Mouse (Mus musculus): Measurements from ENCODE around the gene Ccdc60. TPM values are rescaled to one million over a fixed set of nuclear protein-coding genes. Genes with fewer than 3 reads are reported as not detected.

The Ccdc60 gene
- polyA plus RNA-seq, 1 experiment from 2014 or later: 0.39 TPM

DNA sequence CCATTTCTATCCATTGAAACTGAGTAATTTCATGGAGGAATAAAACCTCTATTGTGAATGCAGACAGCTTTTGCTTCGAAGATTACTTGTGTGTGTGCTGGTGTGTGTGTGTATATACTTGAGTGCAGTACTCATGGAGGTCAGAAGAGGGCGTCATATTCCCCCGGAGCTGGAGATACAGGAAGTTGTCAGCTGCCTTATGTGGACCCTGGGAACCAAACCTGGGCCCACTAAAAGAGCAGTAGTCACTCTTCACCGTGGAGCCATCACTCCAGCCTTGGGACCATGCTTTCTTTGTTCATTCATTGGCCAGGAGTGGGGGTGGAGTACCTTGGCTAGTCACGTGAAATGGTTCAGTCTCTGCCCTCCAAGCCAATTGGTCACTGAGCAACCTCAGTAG lies 1.8 kb upstream of the Ccdc60 start:
- Histone ChIP-seq H3K4me1 (replicated peaks; ENCODE audit: insufficient read depth, low read length) (0 out of 2 replicates have a peak, but pooled peaks cover 3% of the 10 kb centered on the region), H3K9me3 (replicated peaks; ENCODE audit: low read length) (no peaks in the 10 kb centered on the region)

DNA sequence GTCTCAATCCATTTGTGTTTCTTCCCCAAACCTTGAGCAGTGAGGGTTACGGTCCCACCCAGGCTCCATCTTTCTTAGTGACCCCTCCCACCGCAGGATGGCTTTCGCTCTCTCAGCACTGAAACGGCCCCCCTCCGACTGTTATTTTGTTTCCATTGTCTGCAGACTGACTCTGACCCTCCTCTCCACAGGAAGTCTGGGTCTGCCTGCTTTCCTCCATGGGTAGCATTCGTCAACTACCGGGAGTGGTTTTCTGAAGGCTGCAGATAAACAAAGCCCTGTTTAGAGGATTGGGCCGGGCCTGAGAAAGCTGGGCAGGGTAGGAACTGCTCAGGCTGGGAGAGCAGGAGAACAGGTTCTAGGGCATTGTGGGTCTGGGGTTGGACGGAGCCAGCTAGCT lies 1.1 kb upstream of the Ccdc60 start:
- DNase-seq (ENCODE audit: low spot score) (peak; percentile 31), ATAC-seq (replicated peaks; ENCODE audit: low FRiP score, low read depth) (no peak)
- Histone ChIP-seq H3K4me1 (replicated peaks; ENCODE audit: insufficient read depth, low read length) (0 out of 2 replicates have a peak, but pooled peaks cover 3% of the 10 kb centered on the region), H3K27me3 (ENCODE audit: insufficient read depth, low read length) (no peaks in the 10 kb centered on the region), H3K27ac (no peak overlapping the region), H3K9ac (ENCODE audit: low read depth, low read length) (no peak overlapping the region), H3K9me3 (replicated peaks; ENCODE audit: low read length) (no peaks in the 10 kb centered on the region), H3K36me3 (ENCODE audit: insufficient read depth, low read length) (no peaks in the 10 kb centered on the region), H3K4me3 (replicated peaks; ENCODE audit: low read depth, low read length) (no peak overlapping the region), H3K4me2 (ENCODE audit: low read length) (peak overlapping the region; percentile 12)
- 10% methylated on average over 9 of the region's 9 CpGs for WGBS
- TF ChIP-seq CTCF (IDR thresholded peaks at IDR 0.05; ENCODE audit: low read depth): no peak

More for the DNA sequence above, 1.8 kb upstream of the Ccdc60 start:
- ATAC-seq (replicated peaks; ENCODE audit: low FRiP score, low read depth): no peak
- Histone ChIP-seq H3K9ac (ENCODE audit: low read depth, low read length) (no peak overlapping the region), H3K36me3 (ENCODE audit: insufficient read depth, low read length) (no peaks in the 10 kb centered on the region), H3K27ac (no peak overlapping the region), H3K4me2 (ENCODE audit: low read length) (no peak overlapping the region), H3K4me3 (replicated peaks; ENCODE audit: low read depth, low read length) (no peak overlapping the region), H3K27me3 (ENCODE audit: insufficient read depth, low read length) (no peaks in the 10 kb centered on the region)
- no peak for DNase-seq (ENCODE audit: low spot score)
- no peak for TF ChIP-seq CTCF (IDR thresholded peaks at IDR 0.05; ENCODE audit: low read depth)
- 83% methylated on average over 5 of the region's 5 CpGs for WGBS

DNA sequence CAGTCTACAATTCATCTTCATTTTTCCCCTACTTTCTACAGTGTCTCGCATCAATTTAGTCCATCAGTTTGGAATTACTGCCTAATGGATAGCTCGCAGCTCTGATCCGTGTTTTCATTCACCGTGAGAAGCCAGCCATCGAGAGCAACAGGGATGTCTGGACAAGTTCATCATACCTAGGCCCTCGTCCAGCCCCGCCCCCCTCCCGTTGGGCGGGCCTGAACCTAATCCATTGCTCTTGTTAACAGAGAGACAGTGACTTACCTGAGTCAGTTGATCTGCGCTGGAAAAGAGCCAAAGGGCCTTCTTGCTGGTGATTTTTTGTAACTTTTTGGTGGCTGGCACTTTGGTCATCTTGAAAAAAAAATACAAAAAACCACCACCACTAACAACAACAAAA lies 602 bp downstream of the Ccdc60 start:
- Histone ChIP-seq H3K27me3 (ENCODE audit: insufficient read depth, low read length) (no peaks in the 10 kb centered on the region), H3K36me3 (ENCODE audit: insufficient read depth, low read length) (no peaks in the 10 kb centered on the region), H3K4me2 (ENCODE audit: low read length) (no peak overlapping the region), H3K9ac (ENCODE audit: low read depth, low read length) (no peak overlapping the region), H3K4me3 (replicated peaks; ENCODE audit: low read depth, low read length) (no peak overlapping the region), H3K27ac (no peak overlapping the region), H3K9me3 (replicated peaks; ENCODE audit: low read length) (no peaks in the 10 kb centered on the region), H3K4me1 (replicated peaks; ENCODE audit: insufficient read depth, low read length) (0 out of 2 replicates have a peak, but pooled peaks cover 3% of the 10 kb centered on the region)
- WGBS: 54% methylated on average over 10 of the region's 10 CpGs
- DNase-seq (ENCODE audit: low spot score) (no peak), ATAC-seq (replicated peaks; ENCODE audit: low FRiP score, low read depth) (no peak)
- no peak for TF ChIP-seq CTCF (IDR thresholded peaks at IDR 0.05; ENCODE audit: low read depth)

DNA sequence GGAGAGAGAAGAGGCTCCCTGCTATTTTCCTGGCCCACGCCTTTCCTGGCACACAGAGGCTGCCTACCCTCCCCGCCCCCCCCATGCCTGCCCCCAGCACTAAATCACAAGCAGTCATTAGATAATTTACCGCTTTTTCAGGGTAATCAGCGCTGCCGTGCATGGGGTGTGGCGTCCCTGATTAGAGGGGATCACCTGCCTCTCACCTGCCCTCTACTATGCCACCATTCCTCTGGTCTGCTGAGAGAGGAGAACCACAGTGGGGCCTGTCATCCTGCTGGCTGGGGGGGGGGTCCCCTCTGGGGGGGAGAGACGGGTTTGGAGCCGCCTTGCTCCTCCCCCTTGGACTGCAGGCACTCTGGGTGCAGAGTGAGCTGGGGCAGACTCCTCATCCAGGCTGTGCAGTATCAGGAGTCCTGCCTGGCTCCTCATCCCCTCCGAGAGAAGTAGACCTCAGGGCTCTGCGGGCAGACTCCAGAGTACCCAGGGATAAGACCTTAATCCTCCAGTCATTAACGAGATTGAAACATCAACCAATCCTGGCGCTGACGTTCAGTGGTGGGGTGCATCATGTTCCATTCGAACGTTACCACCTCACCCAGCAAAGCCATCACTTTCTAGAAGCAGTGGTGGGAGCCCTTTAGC lies 3.1 kb downstream of the Ccdc60 start:
- no peak for DNase-seq (ENCODE audit: low spot score)
- H3K4me2 ChIP-seq (ENCODE audit: low read length): no peak overlapping the region
- H3K27me3 ChIP-seq (ENCODE audit: insufficient read depth, low read length): no peaks in the 10 kb centered on the region
- WGBS: 30% methylated on average over 14 of the region's 15 CpGs
- H3K4me1 ChIP-seq (replicated peaks; ENCODE audit: insufficient read depth, low read length): 0 out of 2 replicates have a peak, but pooled peaks cover 3% of the 10 kb centered on the region
- no peak overlapping the region for H3K27ac ChIP-seq
- H3K4me3 ChIP-seq (replicated peaks; ENCODE audit: low read depth, low read length): no peak overlapping the region
- ATAC-seq (replicated peaks; ENCODE audit: low FRiP score, low read depth): no peak
- H3K36me3 ChIP-seq (ENCODE audit: insufficient read depth, low read length): no peaks in the 10 kb centered on the region
- TF ChIP-seq CTCF (IDR thresholded peaks at IDR 0.05; ENCODE audit: low read depth): no peak
- H3K9me3 ChIP-seq (replicated peaks; ENCODE audit: low read length): no peaks in the 10 kb centered on the region
- H3K9ac ChIP-seq (ENCODE audit: low read depth, low read length): no peak overlapping the region

DNA sequence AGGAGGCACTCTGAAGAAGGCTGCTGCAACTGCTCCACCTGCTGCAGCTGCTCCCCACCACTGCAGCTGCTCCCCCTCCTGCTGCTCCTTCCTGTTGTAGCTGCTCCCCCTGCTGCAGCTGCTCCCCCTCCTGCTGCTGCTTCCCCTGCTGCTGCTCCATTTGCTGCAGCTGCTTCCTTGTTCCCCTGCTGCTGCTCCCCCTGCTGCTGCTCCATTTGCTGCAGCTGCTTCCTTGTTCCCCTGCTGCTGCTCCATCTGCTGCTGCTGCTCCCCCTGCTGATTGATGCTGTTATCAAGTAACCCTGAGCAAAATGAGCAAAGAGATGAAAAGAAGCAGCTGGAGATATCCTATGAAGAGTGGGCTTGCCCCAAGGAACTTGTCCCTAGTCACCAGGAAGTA lies 8.3 kb downstream of the Ccdc60 start:
- Histone ChIP-seq H3K4me1 (replicated peaks; ENCODE audit: insufficient read depth, low read length) (no peaks in the 10 kb centered on the region), H3K4me3 (replicated peaks; ENCODE audit: low read depth, low read length) (no peak overlapping the region), H3K27me3 (ENCODE audit: insufficient read depth, low read length) (no peaks in the 10 kb centered on the region), H3K9me3 (replicated peaks; ENCODE audit: low read length) (no peaks in the 10 kb centered on the region), H3K9ac (ENCODE audit: low read depth, low read length) (no peak overlapping the region), H3K27ac (no peak overlapping the region), H3K36me3 (ENCODE audit: insufficient read depth, low read length) (no peaks in the 10 kb centered on the region), H3K4me2 (ENCODE audit: low read length) (no peak overlapping the region)
- ATAC-seq (replicated peaks; ENCODE audit: low FRiP score, low read depth) (no peak), DNase-seq (ENCODE audit: low spot score) (no peak)
- TF ChIP-seq CTCF (IDR thresholded peaks at IDR 0.05; ENCODE audit: low read depth): peak; percentile 20; the same call in 1 of the 2 replicates

DNA sequence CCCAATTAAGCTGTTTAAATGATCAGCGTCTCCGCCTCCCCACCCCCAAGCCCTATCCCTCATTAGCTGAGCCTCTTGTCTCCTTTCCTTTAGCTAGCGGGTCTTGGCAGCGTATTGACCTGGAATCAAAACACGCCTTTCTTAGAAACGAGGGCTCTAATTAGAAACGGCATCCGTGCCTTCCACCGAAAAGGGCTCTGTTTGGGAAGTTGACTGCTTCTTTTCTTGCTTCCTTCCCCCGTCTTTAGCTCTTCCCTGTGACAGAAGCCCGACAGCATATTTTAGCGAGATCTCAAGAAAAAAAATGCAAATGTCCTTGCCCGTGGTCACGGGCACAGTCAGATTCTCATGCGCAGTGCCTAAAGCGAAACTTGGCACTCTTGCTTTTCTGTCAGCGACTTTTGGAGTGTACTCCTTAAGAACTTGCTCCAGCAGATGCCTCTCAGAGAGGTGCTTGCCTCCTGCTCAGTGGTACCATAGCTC lies 10.3 kb downstream of the Ccdc60 start:
- H3K27ac ChIP-seq: no peak overlapping the region
- no peaks in the 10 kb centered on the region for H3K4me1 ChIP-seq (replicated peaks; ENCODE audit: insufficient read depth, low read length)
- WGBS: 92% methylated on average over 17 of the region's 17 CpGs
- no peak overlapping the region for H3K4me3 ChIP-seq (replicated peaks; ENCODE audit: low read depth, low read length)
- H3K36me3 ChIP-seq (ENCODE audit: insufficient read depth, low read length): no peaks in the 10 kb centered on the region
- DNase-seq (ENCODE audit: low spot score): no peak
- no peak overlapping the region for H3K9ac ChIP-seq (ENCODE audit: low read depth, low read length)
- no peaks in the 10 kb centered on the region for H3K9me3 ChIP-seq (replicated peaks; ENCODE audit: low read length)
- no peak for ATAC-seq (replicated peaks; ENCODE audit: low FRiP score, low read depth)
- no peaks in the 10 kb centered on the region for H3K27me3 ChIP-seq (ENCODE audit: insufficient read depth, low read length)
- TF ChIP-seq CTCF (IDR thresholded peaks at IDR 0.05; ENCODE audit: low read depth): no peak
- no peak overlapping the region for H3K4me2 ChIP-seq (ENCODE audit: low read length)

Measured in kidney, postnatal 0 days (tissue).